Mouse (Mus musculus): ENCODE measurements around the gene Tomm5. TPM values are rescaled to one million over a fixed set of nuclear protein-coding genes. Genes with fewer than 3 reads are reported as not detected.

Gene Tomm5
- total and polyA plus RNA-seq, 3 experiments: 313 to 845 (median 321) TPM

- dilution Hi-C loops (cut with MboI; ENCODE audit: extremely low pct_ligation_motif_present, extremely low pct_unique_long_range_greater_than_20kb, low sequenced_read_pairs): no loop called here
- Histone ChIP-seq H3K4me1 (ENCODE audit: control insufficient read depth in 1 of 2, insufficient read depth in 2 of 2) (peaks cover 14 to 17% of the 10 kb centered on the region in 2 experiments), H3K9ac (ENCODE audit: insufficient read depth, low read depth) (peak overlapping the region; percentile 75; the same call in 1 of the 2 replicates), H3K4me2 (ENCODE audit: insufficient read depth, low read depth, poor library complexity, severe bottlenecking) (peak overlapping the region; percentile 63), H3K79me2 (replicated peaks; ENCODE audit: control insufficient read depth, extremely low read depth, insufficient read depth, poor library complexity, severe bottlenecking) (peaks cover 26% of the 10 kb centered on the region), H3K9me3 (replicated peaks; ENCODE audit: low read length) (no peaks in the 10 kb centered on the region), H3K27ac (ENCODE audit: insufficient read depth, low read depth) (no peak overlapping the region), H3K27me3 (replicated peaks) (no peaks in the 10 kb centered on the region), H3K36me3 (replicated peaks in 1 of 2; ENCODE audit: control insufficient read depth in 1 of 2, insufficient read depth in 1 of 2, low read length in 1 of 2) (peaks cover 17 to 45% of the 10 kb centered on the region in 2 experiments), H3K4me3 (replicated peaks in 1 of 3; ENCODE audit: low read depth in 2 of 3, low read length in 2 of 3, poor library complexity in 1 of 3) (peak overlapping the region; percentile 6 to 99 (median 98))
- TF ChIP-seq ELF1 (IDR thresholded peaks at IDR 0.05; ENCODE audit: low read depth, low read length) (no peak), IRF4 (IDR thresholded peaks at IDR 0.05; ENCODE audit: low read depth, low read length) (peak; percentile 24; the same call in 1 of the 2 replicates), CTCF (conservative IDR thresholded peaks at IDR 0.05 in 1 of 2, IDR thresholded peaks at IDR 0.05 in 1 of 2; ENCODE audit: low read depth in 2 of 2, low read length in 2 of 2) (peak in 1 of 2 experiments; percentile 28; a peak in 1 of 4 replicates), USF1 (IDR thresholded peaks at IDR 0.05; ENCODE audit: low read depth, low read length) (no peak), MAFK (IDR thresholded peaks at IDR 0.05; ENCODE audit: insufficient replicate concordance, low read length) (peak; percentile 91), MYC (IDR thresholded peaks at IDR 0.05; ENCODE audit: low read depth, low read length) (peak; percentile 35; the same call in 1 of the 2 replicates)
- in situ Hi-C loops (cut with MboI; ENCODE audit: low pct_ligation_motif_present, low pct_unique_long_range_greater_than_20kb, low sequenced_read_pairs): loop anchor here (5.0 to 10.0 kb wide), 2 partner anchors 171 to 298 kb away; partner anchors contain the start of gene Slc25a51
- DNase-seq (ENCODE audit: extremely low read depth): peak; percentile 69
Measured at GRCm38 (mm10) chr4:45106409-45106808, 1.5 kb downstream of the Tomm5 start.

GRCm38 (mm10) chr4:45097198-45097872 lies 10.6 kb downstream of the Tomm5 start:
- Histone ChIP-seq H3K9ac (ENCODE audit: insufficient read depth, low read depth) (no peak overlapping the region), H3K36me3 (replicated peaks in 1 of 2; ENCODE audit: control insufficient read depth in 1 of 2, insufficient read depth in 1 of 2, low read length in 1 of 2) (peaks cover 3 to 20% of the 10 kb centered on the region in 2 experiments), H3K4me1 (ENCODE audit: control insufficient read depth in 1 of 2, insufficient read depth in 2 of 2) (peaks cover 0 to 3% of the 10 kb centered on the region in 2 experiments; a peak in 2 of 4 replicates), H3K4me2 (ENCODE audit: insufficient read depth, low read depth, poor library complexity, severe bottlenecking) (no peak overlapping the region), H3K4me3 (replicated peaks in 1 of 3; ENCODE audit: low read depth in 2 of 3, low read length in 2 of 3, poor library complexity in 1 of 3) (no peak overlapping the region), H3K27ac (ENCODE audit: insufficient read depth, low read depth) (no peak overlapping the region), H3K27me3 (replicated peaks) (no peaks in the 10 kb centered on the region), H3K9me3 (replicated peaks; ENCODE audit: low read length) (no peaks in the 10 kb centered on the region), H3K79me2 (replicated peaks; ENCODE audit: control insufficient read depth, extremely low read depth, insufficient read depth, poor library complexity, severe bottlenecking) (0 out of 2 replicates have a peak, but pooled peaks cover 2% of the 10 kb centered on the region)
- no peak for TF ChIP-seq ZC3H11A (IDR thresholded peaks at IDR 0.05; ENCODE audit: low read depth, low read length)
- TF ChIP-seq CHD2 (IDR thresholded peaks at IDR 0.05; ENCODE audit: low read length): no peak
- TF ChIP-seq TBP (conservative IDR thresholded peaks at IDR 0.05; ENCODE audit: low read depth, low read length): no peak
- TF ChIP-seq MAFK (IDR thresholded peaks at IDR 0.05; ENCODE audit: insufficient replicate concordance, low read length): no peak
- TF ChIP-seq RAD21 (IDR thresholded peaks at IDR 0.05; ENCODE audit: low read depth, low read length): peak; percentile 62
- TF ChIP-seq MXI1 (IDR thresholded peaks at IDR 0.05; ENCODE audit: low read depth, low read length): no peak
- no peak for TF ChIP-seq HCFC1 (IDR thresholded peaks at IDR 0.05; ENCODE audit: low read depth, low read length)
- TF ChIP-seq IRF4 (IDR thresholded peaks at IDR 0.05; ENCODE audit: low read depth, low read length): no peak
- TF ChIP-seq TCF12 (IDR thresholded peaks at IDR 0.05; ENCODE audit: low read depth, low read length): no peak
- TF ChIP-seq CTCF (conservative IDR thresholded peaks at IDR 0.05 in 1 of 2, IDR thresholded peaks at IDR 0.05 in 1 of 2; ENCODE audit: low read depth in 2 of 2, low read length in 2 of 2): peak; percentile 87 to 99
- no peak for TF ChIP-seq ZMIZ1 (IDR thresholded peaks at IDR 0.05; ENCODE audit: low read depth, low read length)
- TF ChIP-seq MAZ (IDR thresholded peaks at IDR 0.05; ENCODE audit: low read depth, low read length): no peak
- no peak for TF ChIP-seq MYC (IDR thresholded peaks at IDR 0.05; ENCODE audit: low read depth, low read length)
- no peak for TF ChIP-seq UBTF (IDR thresholded peaks at IDR 0.05; ENCODE audit: low read depth, low read length)
- TF ChIP-seq JUN (IDR thresholded peaks at IDR 0.05; ENCODE audit: insufficient read depth, low read depth, low read length): no peak
- no peak for TF ChIP-seq NRF1 (IDR thresholded peaks at IDR 0.05; ENCODE audit: low read depth, low read length)
- no peak for TF ChIP-seq EP300 (IDR thresholded peaks at IDR 0.05; ENCODE audit: low read length)
- no peak for TF ChIP-seq CHD1 (IDR thresholded peaks at IDR 0.05; ENCODE audit: low read depth, low read length)
- TF ChIP-seq USF2 (conservative IDR thresholded peaks at IDR 0.05; ENCODE audit: low read depth, low read length): no peak
- TF ChIP-seq POLR2A (IDR thresholded peaks at IDR 0.05; ENCODE audit: low read depth, low read length): no peak
- TF ChIP-seq MAX (IDR thresholded peaks at IDR 0.05; ENCODE audit: low read length): no peak
- peak; percentile 84 for TF ChIP-seq SMC3 (IDR thresholded peaks at IDR 0.05; ENCODE audit: low read depth, low read length)
- in situ Hi-C loops (cut with MboI; ENCODE audit: low pct_ligation_motif_present, low pct_unique_long_range_greater_than_20kb, low sequenced_read_pairs): no loop called here
- peak; percentile 79 for DNase-seq (ENCODE audit: extremely low read depth)
- dilution Hi-C loops (cut with MboI; ENCODE audit: extremely low pct_ligation_motif_present, extremely low pct_unique_long_range_greater_than_20kb, low sequenced_read_pairs): no loop called here

Measured in CH12.LX (cell line).